Mouse (Mus musculus): ENCODE measurements around the gene Arhgap35.

Gene Arhgap35

DNA sequence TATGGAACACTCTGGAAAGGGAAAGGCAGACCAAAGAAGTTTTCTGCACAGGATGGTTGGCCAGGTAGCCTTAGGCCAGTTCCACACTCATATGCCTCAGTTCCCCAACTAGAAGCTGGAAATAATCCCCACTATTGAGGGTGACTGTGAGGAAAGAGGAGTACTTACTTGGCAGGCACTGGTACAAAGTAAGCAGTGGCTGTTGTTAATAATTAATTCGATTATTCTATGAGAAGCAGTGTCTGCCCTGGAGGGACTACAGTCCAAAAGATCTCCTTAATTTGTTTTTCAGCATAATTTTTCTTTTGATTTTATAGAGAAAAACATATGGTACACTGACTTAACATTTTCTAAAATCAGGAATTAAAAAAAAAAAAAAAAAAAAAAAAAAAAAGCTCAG is 10.7 kb downstream of the Arhgap35 start:
- DNase-seq, result no peak

- no peak for DNase-seq
These were observed 13.1 kb downstream of the Arhgap35 start for GRCm38 (mm10) chr7:16601683-16602102.

GRCm38 (mm10) chr7:16599006-16599405 is 15.8 kb downstream of the Arhgap35 start:
- peak in 1 of 2 experiments; percentile 37 for DNase-seq

- DNase-seq, result no peak
These were observed 23.5 kb downstream of the Arhgap35 start for GRCm38 (mm10) chr7:16591292-16591691.

- no peak for DNase-seq
These were observed 27.1 kb downstream of the Arhgap35 start for GRCm38 (mm10) chr7:16587649-16588048.

- peak; percentile 58 to 64 for DNase-seq
These were observed 30.4 kb downstream of the Arhgap35 start for GRCm38 (mm10) chr7:16584384-16584783.

GRCm38 (mm10) chr7:16583775-16584174 is 31.0 kb downstream of the Arhgap35 start:
- DNase-seq, result no peak

DNA sequence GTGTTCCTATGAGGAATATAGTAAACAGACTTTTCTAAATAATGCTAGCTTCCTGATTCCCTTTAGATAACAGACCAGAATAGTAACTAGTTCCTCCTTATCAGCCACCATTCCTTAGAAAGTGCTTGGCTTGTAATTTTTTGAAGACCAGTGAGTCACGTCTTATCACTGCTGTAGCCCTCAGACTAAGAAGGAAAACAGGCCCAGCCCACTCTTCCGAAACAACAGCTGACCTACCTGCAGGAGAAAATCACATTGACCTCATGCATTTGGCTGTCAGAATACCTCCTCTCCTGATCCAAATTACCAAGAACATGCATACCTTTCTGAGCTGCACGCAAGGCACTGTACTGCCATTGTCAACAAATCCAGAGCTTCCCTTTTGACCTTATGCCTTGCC is 32.5 kb downstream of the Arhgap35 start:
- DNase-seq, result no peak

- DNase-seq, result no peak
These were observed 33.3 kb downstream of the Arhgap35 start for GRCm38 (mm10) chr7:16581276-16582100.

DNA sequence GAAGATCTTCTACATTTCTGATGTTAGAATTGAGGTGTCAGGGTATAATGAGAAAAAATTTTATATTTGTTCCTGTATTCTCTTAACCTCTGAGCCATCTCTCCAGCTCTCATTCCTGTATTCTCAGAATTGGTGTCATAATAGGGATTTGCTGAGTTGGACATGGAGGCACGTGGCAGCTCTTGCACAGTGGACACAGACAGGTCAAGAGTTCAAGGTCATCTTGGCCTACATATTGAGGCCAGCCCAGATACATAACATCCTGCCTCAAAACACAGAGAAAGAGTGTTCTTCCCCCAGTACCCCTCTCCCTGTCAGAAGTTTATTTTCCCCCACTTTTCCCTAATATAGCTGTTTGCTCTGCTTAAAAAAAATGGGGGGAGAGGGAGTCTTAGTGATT is 38.1 kb downstream of the Arhgap35 start:
- no peak for DNase-seq

- DNase-seq, result no peak
These were observed 43.6 kb downstream of the Arhgap35 start for GRCm38 (mm10) chr7:16571191-16571590.

- DNase-seq, result no peak
These were observed 44.1 kb downstream of the Arhgap35 start for GRCm38 (mm10) chr7:16570737-16571136.

- no peak for DNase-seq
These were observed 50.3 kb downstream of the Arhgap35 start for GRCm38 (mm10) chr7:16564491-16564890.

GRCm38 (mm10) chr7:16557783-16558538 is 56.8 kb downstream of the Arhgap35 start:
- no peak for DNase-seq

DNA sequence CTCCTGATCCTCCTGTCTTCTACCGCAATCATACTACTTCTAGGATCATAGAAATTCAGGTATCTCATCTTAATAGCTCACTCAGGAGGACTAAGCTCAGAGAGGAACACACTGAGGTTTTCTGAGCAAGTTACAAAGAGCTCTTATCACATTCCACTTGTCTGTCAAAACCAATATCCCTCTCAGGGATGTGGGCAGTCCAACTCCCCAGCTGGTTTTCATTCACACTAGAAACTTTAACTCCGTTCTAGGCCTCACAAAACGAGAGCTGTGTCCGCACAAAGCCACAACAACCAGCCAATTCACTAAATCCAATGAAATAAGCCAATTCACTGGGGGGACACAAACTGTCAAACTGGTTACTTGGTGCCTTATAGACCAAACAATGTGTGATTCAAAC is 57.5 kb downstream of the Arhgap35 start:
- DNase-seq, result no peak

DNA sequence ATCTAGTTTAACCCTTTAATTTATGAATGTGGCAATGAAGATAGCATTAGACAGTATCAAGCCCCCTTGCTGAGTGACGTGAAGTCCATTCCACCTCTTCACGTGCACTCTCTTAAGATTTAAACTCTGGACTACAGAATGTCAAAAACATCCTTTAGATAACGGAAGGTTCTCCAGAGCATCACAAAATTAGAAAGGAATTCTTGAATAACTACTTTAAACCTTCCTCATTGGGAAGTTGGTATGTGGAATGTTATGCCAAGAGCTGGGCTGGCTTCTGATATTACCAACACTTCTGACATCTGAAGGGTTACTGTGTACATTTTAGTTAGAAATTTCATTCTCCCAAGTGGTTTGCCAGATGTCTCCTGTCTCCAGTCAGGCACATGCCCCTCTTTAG is 60.6 kb downstream of the Arhgap35 start:
- DNase-seq, result no peak

- no peak for DNase-seq
These were observed 63.2 kb downstream of the Arhgap35 start for GRCm38 (mm10) chr7:16551581-16551980.

DNA sequence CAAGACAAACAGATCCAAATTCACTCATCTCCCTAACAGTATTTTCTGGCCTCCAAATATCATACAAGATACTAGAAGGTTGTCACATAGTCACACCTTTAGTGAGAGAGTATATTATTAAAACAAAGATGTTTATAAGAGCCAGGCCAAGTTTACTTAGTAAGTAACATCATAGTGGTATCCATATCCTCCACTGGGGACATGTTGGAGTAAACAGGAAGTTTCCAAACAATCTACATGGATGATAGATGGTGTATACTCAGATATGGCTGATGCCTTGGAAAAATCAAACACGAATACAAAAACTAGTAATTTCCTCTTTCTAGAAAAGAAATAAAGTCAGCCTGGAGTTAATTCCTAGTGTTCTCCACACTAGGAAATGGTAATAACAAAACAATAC is 65.5 kb downstream of the Arhgap35 start:
- DNase-seq, result no peak

GRCm38 (mm10) chr7:16544770-16545169 is 70.0 kb downstream of the Arhgap35 start:
- DNase-seq, result no peak

GRCm38 (mm10) chr7:16537220-16537903 is 77.4 kb downstream of the Arhgap35 start:
- no peak for DNase-seq

- DNase-seq, result no peak
These were observed 88.8 kb downstream of the Arhgap35 start for GRCm38 (mm10) chr7:16525995-16526394.

DNA sequence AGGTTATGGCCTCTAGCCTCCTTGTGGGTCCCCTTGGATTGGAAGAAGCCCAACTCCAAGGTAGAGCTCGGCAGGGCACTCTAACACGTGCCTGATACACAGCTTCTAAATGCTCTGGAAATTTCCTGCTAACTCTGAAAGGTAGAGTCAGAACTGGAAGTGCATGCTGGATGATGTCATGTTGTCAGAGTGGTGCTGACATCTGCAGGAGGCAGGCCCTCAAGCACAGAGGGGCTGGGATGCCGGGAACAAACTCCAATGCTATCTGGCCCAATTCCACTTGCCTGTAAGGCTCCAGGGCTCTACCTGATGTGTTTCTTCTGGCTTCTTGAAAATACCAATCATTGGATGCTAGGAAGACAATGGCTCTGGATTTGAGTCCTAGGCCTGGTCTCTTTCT is 89.3 kb downstream of the Arhgap35 start:
- peak in 1 of 2 experiments; percentile 14 for DNase-seq

- DNase-seq, result peak; percentile 59 to 68
These were observed 90.5 kb downstream of the Arhgap35 start for GRCm38 (mm10) chr7:16524308-16524707.
